Mouse (Mus musculus): ENCODE measurements at regions not wholly inside any gene's neighbourhood (a gene's known extent, or its start where the extent isn't known, plus 50 kb on each side); places are given as distances from the start of the nearest gene placed in this dataset.
"Not testable (repeated sequence)": the region's sequence is repeated elsewhere in the genome, so short reads cannot be mapped to it uniquely, and the experiment has no call there.

DNA sequence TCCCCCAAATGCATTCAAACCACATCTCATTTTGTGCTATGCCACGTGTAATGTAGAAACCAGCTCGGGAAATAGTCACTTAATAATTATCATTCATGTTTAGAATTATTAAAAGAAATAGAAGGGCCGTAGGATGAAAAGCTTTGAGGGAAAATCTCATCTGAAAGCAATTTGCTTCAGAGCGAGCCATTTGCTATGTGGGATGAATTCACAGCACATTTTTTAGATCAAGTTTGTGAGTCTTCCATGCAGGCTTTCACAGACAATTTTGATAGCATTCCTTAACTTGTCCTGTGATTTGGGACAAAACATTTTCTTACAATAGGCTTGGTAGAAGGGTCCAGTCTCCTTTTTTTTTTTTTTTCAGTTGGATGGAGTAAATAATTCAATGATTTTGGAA, 283.1 kb downstream of the Hace1 start:
- 40% methylated on average over 4 of the region's 4 CpGs for WGBS
- Histone ChIP-seq H3K9me3 (no peaks in the 10 kb centered on the region), H3K4me1 (no peaks in the 10 kb centered on the region; the same call in 1 of the 2 replicates), H3K36me3 (no peaks in the 10 kb centered on the region), H3K4me2 (replicated peaks) (no peak overlapping the region), H3K9ac (no peak overlapping the region), H3K4me3 (no peak overlapping the region), H3K27ac (no peak overlapping the region), H3K27me3 (no peaks in the 10 kb centered on the region)
- ATAC-seq (ENCODE audit: insufficient number of reproducible peaks, insufficient read depth, low FRiP score, low TSS enrichment) = no peak

DNA sequence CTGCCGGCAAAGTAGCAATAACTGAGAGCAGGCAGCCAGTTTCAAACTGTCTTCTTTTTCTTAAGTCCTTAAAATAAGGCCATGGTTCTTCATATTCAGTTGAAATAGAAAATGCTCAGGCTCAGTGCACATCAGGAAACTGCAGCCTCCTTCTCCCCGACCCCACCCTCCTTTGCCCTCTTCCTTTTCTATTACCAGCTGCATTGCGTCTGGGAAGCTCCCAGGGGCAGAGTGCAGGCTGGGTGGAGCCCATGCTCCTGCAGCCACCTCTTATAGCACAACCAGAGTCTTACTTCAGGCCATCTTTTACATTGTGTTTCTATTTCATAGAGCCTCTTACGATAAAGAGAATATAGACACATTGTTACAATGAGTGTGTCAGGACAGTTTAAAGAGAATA, 288.2 kb downstream of the Hace1 start:
- Histone ChIP-seq H3K4me2 (replicated peaks) (no peak overlapping the region), H3K9me3 (no peaks in the 10 kb centered on the region), H3K36me3 (no peaks in the 10 kb centered on the region), H3K27ac (no peak overlapping the region), H3K27me3 (no peaks in the 10 kb centered on the region), H3K9ac (no peak overlapping the region), H3K4me1 (peaks cover 5% of the 10 kb centered on the region; the same call in 1 of the 2 replicates), H3K4me3 (no peak overlapping the region)
- 40% methylated on average over 4 of the region's 4 CpGs for WGBS
- ATAC-seq (ENCODE audit: insufficient number of reproducible peaks, insufficient read depth, low FRiP score, low TSS enrichment) = no peak

DNA sequence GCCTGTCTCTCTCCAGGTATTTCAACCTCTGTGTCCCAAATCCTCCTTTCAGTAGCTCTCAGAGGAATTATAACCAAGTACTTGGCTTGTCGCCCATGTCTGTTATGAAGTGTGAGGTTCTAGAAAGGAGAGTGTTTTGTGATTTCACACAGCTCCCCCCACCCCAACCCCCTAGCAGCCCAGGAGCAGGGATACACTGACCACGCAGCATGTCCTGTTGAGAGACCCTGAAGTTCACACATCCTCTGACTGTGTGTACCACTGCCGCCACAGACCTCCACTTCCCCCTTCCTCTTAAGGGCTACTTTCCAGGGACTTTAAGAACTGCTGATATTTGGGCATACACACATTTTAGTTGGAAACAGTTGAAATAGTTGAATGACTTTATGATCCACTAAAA, 289.2 kb downstream of the Hace1 start:
- Histone ChIP-seq H3K27me3 (no peaks in the 10 kb centered on the region), H3K4me3 (no peak overlapping the region), H3K9ac (no peak overlapping the region), H3K4me1 (peaks cover 5% of the 10 kb centered on the region; the same call in 1 of the 2 replicates), H3K4me2 (replicated peaks) (no peak overlapping the region), H3K36me3 (no peaks in the 10 kb centered on the region), H3K9me3 (no peaks in the 10 kb centered on the region), H3K27ac (no peak overlapping the region)
- 47% methylated on average over 3 of the region's 3 CpGs for WGBS
- ATAC-seq (ENCODE audit: insufficient number of reproducible peaks, insufficient read depth, low FRiP score, low TSS enrichment) = no peak

DNA sequence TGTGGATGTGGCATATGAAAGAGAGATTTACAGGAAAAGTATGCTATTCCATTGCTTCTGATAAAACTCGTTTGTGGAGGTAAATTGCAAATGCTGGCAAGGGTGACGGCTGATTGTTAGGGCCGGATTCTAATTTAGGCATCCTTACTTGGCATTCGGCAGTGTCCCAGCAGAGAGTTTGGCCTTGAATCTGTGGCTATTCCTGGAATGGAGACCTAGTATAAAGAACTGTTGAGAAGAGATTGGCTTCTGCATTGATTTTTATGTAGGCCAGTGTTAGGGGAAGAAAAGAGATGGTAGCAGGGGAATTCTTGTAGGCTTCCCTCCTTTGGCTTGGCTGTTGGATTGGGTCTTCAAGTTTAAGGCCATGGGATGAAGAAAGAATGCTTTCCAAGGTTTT, 293.4 kb downstream of the Hace1 start:
- WGBS = 85% methylated on average over 4 of the region's 4 CpGs
- Histone ChIP-seq H3K9me3 (no peaks in the 10 kb centered on the region), H3K9ac (no peak overlapping the region), H3K36me3 (no peaks in the 10 kb centered on the region), H3K27me3 (no peaks in the 10 kb centered on the region), H3K4me3 (no peak overlapping the region), H3K4me2 (replicated peaks) (no peak overlapping the region), H3K4me1 (peaks cover 18% of the 10 kb centered on the region), H3K27ac (no peak overlapping the region)
- ATAC-seq (ENCODE audit: insufficient number of reproducible peaks, insufficient read depth, low FRiP score, low TSS enrichment) = no peak

DNA sequence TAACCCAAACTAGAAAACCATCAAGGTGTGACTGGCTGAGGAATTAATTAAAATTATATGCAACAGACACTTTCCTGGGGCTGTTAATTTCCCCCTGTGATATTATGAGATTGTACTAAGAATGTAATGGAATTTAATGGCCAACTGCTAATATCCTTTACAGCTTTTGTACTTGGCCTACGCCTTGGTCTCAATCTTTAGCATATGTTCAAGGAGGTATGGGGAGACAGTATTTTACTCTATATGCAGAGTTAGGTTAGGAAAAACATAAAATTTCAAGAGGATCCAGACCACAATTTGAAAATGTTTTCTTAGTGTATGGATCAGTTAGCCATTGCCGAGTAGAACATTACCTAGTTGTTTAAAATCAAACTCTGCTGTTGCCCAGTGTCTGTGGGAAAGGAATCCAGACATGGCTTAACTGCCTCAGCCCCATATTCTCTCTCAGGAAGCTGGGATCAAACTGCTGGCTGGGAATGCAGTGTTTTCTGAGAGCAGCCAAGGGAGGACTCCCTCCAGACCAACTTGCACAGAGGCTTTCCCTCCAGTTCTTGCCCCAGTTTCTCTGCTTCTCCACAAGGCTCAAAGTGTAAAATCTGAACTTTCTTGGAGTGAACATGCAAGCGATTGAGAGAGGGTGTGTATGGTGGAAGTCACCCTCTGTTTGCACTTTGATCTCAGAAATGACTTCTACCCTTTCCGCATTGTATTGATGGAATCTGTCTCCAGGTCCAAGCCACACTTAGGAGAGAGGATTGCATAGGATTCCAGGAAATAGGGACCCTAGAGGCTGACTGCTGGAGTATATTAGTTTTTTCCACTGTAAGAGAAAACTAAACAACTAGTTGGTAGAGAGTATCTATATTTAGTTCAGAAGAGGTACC, 294.6 kb downstream of the Hace1 start:
- Histone ChIP-seq H3K27me3 (no peaks in the 10 kb centered on the region), H3K4me1 (peaks cover 14% of the 10 kb centered on the region), H3K4me3 (no peak overlapping the region), H3K27ac (no peak overlapping the region), H3K9ac (no peak overlapping the region), H3K9me3 (no peaks in the 10 kb centered on the region), H3K36me3 (no peaks in the 10 kb centered on the region), H3K4me2 (replicated peaks) (no peak overlapping the region)
- 70% methylated on average over 4 of the region's 4 CpGs for WGBS
- no peak for ATAC-seq (ENCODE audit: insufficient number of reproducible peaks, insufficient read depth, low FRiP score, low TSS enrichment)

DNA sequence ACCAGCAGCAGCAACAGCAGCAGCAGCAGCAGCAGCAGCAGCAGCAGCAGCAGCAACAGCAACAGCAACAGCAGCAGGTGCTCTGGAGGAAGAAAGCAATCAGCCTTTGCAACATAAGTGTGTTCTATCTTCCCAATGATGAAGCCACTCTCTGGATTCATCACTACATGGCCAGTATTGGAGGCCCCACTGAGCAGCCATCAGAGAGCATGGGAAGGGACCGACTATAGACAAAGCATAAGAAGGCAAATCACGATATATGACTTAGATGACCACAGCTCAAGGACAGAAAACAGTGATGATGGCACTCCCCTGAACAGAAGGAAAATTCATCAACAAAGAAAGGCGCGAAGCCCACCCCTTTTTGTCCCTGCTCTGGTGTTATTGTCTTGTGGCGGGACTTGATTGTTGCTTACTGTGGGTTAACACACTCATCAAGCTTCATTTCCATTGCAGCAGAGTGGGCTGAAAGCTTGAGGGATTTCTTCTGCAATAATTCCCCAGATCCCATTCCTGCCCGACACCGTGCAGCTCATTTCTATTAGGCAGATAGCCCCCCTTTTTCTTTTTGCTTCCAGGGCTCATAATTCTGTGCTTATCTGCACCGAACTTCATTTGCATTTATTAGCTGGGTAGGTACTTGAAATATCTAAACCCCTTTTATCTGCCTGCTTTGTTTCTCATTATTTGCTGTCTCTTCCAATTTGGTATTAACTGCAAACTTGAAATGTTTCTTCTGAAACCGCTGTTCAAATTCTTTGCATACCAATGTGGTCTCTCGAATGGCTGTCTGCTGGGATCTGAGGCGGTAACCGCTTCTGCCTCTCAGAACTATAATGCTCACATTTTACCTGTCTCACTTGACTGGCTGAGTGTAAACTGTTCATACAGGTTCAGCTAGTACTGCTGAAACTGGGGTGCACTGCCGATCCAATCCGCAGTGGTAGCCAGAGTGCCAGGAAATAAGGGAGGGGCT, 296.5 kb downstream of the Hace1 start:
- peak overlapping the region; percentile 50; the same call in 1 of the 2 replicates for H3K27ac ChIP-seq
- WGBS = 46% methylated on average over 14 of the region's 14 CpGs

DNA sequence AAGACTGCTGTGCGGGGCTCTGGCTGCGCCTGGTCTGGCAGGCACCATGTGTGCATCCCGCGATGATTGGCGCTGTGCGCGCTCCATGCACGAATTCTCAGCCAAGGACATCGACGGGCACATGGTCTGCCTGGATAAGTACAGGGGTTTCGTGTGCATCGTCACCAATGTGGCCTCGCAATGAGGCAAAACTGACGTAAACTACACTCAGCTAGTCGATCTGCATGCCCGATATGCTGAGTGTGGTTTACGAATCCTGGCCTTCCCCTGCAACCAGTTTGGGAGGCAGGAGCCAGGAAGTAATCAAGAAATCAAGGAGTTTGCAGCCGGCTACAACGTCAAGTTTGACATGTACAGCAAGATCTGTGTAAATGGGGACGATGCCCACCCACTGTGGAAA, 297.7 kb downstream of the Hace1 start:
- not testable (repeated sequence) for H3K4me3 ChIP-seq; ATAC-seq (ENCODE audit: insufficient number of reproducible peaks, insufficient read depth, low FRiP score, low TSS enrichment); H3K4me2 ChIP-seq (replicated peaks); H3K36me3 ChIP-seq; H3K27me3 ChIP-seq; H3K9me3 ChIP-seq; H3K9ac ChIP-seq; H3K27ac ChIP-seq
- WGBS = 94% methylated on average over 20 of the region's 20 CpGs
- peaks cover 14% of the 10 kb centered on the region for H3K4me1 ChIP-seq

More for the DNA sequence above, 296.5 kb downstream of the Hace1 start:
- peaks cover 14% of the 10 kb centered on the region for H3K4me1 ChIP-seq
- ATAC-seq (ENCODE audit: insufficient number of reproducible peaks, insufficient read depth, low FRiP score, low TSS enrichment) = peak; percentile 64; the same call in 1 of the 2 replicates
- peak overlapping the region; percentile 11 for H3K4me2 ChIP-seq (replicated peaks)
- H3K9me3 ChIP-seq = no peaks in the 10 kb centered on the region
- no peaks in the 10 kb centered on the region for H3K27me3 ChIP-seq
- no peaks in the 10 kb centered on the region for H3K36me3 ChIP-seq
- H3K9ac ChIP-seq = no peak overlapping the region
- no peak overlapping the region for H3K4me3 ChIP-seq

DNA sequence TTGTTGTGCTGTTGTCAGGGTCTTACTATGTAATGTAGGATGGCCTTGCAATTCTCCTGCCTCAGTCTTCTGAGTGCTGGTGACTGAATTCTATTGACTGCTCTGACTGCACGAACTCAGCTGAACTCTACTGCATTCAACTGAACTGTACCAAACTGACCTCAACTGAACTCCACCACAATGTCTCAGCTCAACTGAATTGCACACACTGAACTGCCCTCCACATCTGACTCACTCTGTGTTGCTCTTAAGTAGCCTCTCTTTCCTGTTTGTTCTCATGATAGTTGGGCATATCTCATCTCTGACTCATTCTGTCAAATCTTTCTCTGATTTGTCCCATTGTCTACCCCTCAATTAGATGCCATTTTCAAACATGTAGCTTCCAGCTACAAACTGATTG, 306.1 kb downstream of the Hace1 start:
- Histone ChIP-seq H3K9me3 (no peaks in the 10 kb centered on the region), H3K4me1 (no peaks in the 10 kb centered on the region), H3K4me3 (no peak overlapping the region), H3K4me2 (replicated peaks) (no peak overlapping the region), H3K27me3 (no peaks in the 10 kb centered on the region), H3K27ac (no peak overlapping the region), H3K36me3 (no peaks in the 10 kb centered on the region), H3K9ac (no peak overlapping the region)
- no peak for ATAC-seq (ENCODE audit: insufficient number of reproducible peaks, insufficient read depth, low FRiP score, low TSS enrichment)
- WGBS = 96% methylated on average over 1 of the region's 1 CpGs

DNA sequence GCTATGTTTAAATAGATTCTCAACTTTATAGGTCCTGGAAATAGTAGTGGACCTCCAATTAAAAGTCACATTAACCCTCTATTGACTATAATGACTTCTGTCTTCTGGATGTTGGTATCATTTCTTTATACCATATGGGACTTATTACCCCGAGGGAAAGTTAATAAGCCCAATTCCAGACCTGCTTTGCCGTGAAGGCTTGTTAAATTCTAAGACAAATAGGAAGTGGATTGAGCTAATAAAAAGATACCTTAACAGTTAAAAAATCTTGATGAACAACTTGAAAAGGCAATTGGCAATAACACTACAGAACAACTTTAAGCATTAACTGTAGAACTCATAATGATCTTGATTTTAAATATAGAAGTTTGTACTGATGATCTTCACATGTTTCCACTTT, 309.0 kb downstream of the Hace1 start:
- WGBS = 28% methylated on average over 2 of the region's 2 CpGs
- no peak overlapping the region for H3K4me3 ChIP-seq
- H3K4me1 ChIP-seq = no peaks in the 10 kb centered on the region
- no peak overlapping the region for H3K9ac ChIP-seq
- no peaks in the 10 kb centered on the region for H3K27me3 ChIP-seq
- ATAC-seq (ENCODE audit: insufficient number of reproducible peaks, insufficient read depth, low FRiP score, low TSS enrichment) = no peak
- no peak overlapping the region for H3K27ac ChIP-seq
- H3K36me3 ChIP-seq = no peaks in the 10 kb centered on the region
- no peaks in the 10 kb centered on the region for H3K9me3 ChIP-seq
- H3K4me2 ChIP-seq (replicated peaks) = no peak overlapping the region

DNA sequence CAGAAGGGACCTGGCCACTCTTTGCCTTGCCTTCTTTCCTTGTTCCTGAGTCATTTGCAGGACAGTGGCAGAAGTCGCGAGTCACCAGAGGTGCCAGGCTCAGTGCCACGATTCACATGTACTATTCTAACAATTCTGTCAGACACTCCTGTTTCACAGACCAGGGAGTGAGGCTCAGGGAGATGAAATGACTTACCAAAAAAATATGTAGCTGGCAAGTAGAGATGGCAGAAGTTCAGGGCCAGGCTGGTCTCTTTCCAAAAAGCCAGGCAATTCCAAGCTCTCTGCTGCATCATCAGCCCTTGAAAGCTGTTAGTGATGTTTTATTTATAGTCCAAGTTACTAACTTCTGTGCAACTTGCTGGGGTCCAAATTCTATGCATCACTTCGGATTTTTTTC, 311.2 kb downstream of the Hace1 start:
- H3K9me3 ChIP-seq = no peaks in the 10 kb centered on the region
- no peak for ATAC-seq (ENCODE audit: insufficient number of reproducible peaks, insufficient read depth, low FRiP score, low TSS enrichment)
- H3K4me1 ChIP-seq = peaks cover 2% of the 10 kb centered on the region; the same call in 1 of the 2 replicates
- H3K4me3 ChIP-seq = no peak overlapping the region
- H3K36me3 ChIP-seq = no peaks in the 10 kb centered on the region
- H3K27me3 ChIP-seq = no peaks in the 10 kb centered on the region
- no peak overlapping the region for H3K4me2 ChIP-seq (replicated peaks)
- no peak overlapping the region for H3K9ac ChIP-seq
- no peak overlapping the region for H3K27ac ChIP-seq
- WGBS = 74% methylated on average over 4 of the region's 4 CpGs

DNA sequence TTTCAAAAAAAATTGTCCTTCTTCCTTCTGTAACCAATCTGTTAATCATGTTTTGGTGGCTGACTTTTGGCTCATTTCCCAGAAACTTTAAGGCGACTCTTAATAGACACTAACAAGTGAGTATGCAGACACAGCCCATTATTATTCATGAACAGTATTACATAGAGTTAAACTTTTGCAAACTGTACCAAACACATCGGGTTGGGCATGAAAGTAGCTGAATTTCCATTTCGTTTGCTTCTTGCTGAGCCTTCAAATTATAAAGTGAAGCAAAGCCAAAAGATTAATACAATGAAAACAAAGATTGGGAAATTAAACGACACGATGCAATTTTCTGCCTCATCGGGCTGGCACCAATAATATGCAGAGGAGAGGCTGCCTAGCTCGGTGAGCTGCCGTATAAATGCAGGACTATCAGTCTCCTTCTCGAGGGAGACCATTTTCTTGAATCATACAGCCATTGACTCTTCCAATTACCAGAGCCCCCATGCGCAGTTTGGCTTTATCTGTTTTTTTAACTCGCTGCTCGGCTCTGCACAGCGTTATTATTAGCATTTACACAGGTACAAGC, 311.8 kb downstream of the Hace1 start:
- no peak overlapping the region for H3K27ac ChIP-seq
- no peaks in the 10 kb centered on the region for H3K9me3 ChIP-seq
- H3K36me3 ChIP-seq = no peaks in the 10 kb centered on the region
- no peak overlapping the region for H3K4me2 ChIP-seq (replicated peaks)
- 59% methylated on average over 13 of the region's 13 CpGs for WGBS
- no peak for ATAC-seq (ENCODE audit: insufficient number of reproducible peaks, insufficient read depth, low FRiP score, low TSS enrichment)
- H3K9ac ChIP-seq = no peak overlapping the region
- H3K27me3 ChIP-seq = no peaks in the 10 kb centered on the region
- peaks cover 8% of the 10 kb centered on the region; the same call in 1 of the 2 replicates for H3K4me1 ChIP-seq
- H3K4me3 ChIP-seq = no peak overlapping the region

Measured in embryonic facial prominence, embryonic 12.5 days (tissue).